Mouse (Mus musculus): ENCODE results near the gene Kif21b.

Gene Kif21b

DNA sequence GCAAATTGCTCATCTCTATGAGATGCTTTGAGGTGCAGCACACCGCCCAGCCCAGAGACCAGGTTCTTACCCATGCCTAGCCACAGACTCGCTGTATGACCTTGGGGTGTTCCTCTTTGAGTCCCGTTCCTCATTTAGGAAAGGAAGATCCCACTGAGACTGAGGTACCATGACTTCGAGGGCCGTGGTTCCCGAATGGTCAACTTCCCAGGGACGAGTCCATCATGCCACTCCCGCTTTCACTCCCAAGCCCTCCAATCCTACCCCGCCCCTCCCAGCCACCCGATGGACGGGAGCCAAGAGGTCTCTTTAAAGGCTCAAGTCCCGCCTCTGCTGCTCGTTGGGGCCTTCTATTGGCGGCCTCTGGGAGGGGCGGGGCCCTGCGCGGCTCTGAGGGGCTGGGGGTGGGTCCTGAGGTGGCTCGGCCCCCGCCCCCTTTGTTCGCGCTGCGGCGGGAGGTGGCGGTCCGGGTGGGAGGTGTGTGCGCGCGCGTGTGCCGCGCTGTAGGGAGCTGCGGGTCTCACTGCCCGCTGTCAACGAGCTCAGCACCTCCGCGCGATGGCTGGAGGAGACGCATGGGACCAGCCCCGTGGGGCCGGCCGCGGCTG lies at the start of gene Kif21b:
TSS of gene Kif21b (plus strand) at position 439 of the 608 bp plus-strand sequence.
- DNase-seq: peak; percentile 94

GRCm38 (mm10) chr1:136085988-136086685 lies 45.1 kb upstream of the Kif21b start:
- DNase-seq: no peak

GRCm38 (mm10) chr1:136089368-136090165 lies 41.6 kb upstream of the Kif21b start:
- DNase-seq: no peak

DNA sequence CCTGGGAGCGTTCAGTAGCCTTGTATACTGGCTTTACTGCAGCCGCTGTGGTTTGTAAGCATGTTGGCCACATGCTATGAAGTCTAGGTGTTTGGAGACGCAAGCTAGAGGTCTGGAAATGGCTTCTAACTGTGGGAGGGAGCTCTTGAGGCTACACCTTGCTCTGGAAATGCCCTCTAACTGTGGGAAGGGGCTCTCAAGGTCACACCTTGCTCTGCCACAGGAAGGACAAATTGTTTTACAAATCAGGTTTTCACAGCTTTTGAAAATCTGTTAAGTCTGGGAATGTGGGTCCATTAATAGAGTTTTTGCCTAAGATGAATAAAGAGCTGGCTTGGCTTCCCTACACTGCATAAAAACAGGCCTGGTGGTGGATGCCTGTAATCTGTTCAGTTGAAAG lies 37.5 kb upstream of the Kif21b start:
- DNase-seq: no peak

DNA sequence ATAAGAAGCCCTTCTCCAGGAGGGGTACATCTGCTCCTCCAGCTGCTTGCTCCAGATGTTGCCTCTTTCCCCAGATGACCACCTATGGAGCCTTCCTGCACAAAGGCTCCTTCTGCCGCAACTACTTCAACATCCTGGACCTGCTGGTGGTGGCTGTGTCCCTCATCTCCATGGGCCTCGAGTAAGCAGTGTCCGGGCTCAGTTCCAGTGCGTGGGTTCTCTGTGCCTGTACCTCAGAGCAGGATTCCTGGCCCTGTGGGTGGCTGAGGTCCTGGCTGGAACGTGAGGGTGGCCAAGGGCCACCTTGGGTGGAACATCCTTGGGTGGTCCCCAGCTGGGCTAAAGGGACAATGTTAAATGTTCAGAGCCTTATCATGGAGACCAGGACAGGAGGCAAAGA lies 36.4 kb upstream of the Kif21b start:
- DNase-seq: no peak

DNA sequence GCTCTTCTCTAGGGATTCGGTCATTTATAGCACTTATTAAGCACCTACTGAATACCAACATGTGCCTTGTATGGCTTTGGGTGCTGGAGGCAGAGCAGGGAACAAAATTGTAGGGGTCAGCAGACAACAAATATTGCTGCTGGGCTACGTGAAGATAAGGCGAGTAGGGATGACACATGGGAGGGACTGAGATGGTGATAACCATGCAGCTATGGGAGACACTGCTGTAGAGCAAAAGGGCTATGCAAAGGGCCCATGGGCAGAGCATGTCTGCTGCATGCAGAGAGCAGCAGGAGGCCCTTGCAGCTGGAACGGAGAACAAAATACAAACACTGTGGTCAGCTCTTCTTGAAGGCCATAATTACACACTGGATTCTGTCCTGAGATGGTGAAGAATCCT lies 29.1 kb upstream of the Kif21b start:
- DNase-seq: no peak

- no peak for DNase-seq
Measured at GRCm38 (mm10) chr1:136102551-136102950, 28.6 kb upstream of the Kif21b start.

DNA sequence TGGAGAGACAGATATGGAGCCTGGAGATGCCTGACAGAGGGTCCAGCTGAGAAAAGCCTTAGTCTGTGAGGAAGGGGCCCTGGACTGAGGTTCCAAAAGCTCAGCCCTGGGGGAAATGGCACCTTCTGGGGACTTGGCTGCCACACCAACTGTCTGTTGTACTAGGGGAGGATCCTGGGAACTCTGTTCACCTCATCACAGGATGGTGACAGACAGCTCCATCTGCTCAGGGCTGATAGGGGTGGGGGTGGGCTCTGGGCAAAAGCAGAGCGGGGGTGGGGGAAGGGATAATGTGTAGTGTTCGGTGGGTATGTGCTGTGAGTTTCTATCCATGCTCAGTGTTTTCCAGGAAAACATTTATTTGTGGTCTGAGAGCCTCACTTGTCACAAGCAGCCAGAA lies 28.2 kb upstream of the Kif21b start:
- DNase-seq: no peak

DNA sequence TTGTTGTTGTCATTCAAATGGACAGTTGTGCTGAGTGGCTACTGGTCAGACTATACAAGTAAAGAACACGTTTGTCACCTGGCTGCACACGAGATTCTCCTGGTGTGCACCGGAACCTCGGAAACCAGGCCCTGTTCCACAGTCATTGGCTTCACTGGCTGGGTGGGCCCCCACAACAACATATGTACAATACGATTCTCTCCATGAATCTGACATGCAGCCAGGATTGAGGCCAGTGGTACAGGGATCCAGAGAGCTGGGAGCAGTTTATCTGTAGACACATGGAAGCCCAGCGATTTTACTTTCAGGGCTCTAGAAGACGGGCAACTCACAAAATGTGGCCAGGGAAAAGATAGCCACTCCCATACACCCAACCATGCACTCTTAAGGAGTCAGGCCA lies 27.5 kb upstream of the Kif21b start:
- DNase-seq: no peak

- no peak for DNase-seq
Measured at GRCm38 (mm10) chr1:136104741-136105140, 26.4 kb upstream of the Kif21b start.

GRCm38 (mm10) chr1:136109464-136109863 lies 21.7 kb upstream of the Kif21b start:
- no peak for DNase-seq

- peak; percentile 63 for DNase-seq
Measured at GRCm38 (mm10) chr1:136116183-136116582, 15.0 kb upstream of the Kif21b start.

- DNase-seq: no peak
Measured at GRCm38 (mm10) chr1:136117069-136117468, 14.1 kb upstream of the Kif21b start.

DNA sequence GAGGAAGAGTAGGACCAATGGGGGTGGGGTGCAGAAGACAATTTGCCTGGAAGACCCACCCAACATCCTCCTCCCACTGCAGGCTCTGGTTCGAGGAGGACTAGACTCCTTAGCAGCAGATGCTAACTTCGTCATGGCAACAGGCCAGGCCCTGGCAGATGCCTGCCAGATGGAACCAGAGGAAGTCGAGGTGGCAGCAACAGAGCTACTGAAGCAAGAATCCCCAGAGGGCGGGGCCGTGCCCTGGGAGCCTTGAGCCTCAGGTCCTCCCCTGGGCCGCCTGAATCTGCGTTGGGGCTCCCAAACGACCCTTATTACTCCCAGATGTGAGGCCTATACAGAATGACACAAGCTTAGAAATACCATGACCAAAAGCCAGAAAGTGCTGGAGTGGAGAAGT lies 12.3 kb upstream of the Kif21b start:
- peak; percentile 62 for DNase-seq

DNA sequence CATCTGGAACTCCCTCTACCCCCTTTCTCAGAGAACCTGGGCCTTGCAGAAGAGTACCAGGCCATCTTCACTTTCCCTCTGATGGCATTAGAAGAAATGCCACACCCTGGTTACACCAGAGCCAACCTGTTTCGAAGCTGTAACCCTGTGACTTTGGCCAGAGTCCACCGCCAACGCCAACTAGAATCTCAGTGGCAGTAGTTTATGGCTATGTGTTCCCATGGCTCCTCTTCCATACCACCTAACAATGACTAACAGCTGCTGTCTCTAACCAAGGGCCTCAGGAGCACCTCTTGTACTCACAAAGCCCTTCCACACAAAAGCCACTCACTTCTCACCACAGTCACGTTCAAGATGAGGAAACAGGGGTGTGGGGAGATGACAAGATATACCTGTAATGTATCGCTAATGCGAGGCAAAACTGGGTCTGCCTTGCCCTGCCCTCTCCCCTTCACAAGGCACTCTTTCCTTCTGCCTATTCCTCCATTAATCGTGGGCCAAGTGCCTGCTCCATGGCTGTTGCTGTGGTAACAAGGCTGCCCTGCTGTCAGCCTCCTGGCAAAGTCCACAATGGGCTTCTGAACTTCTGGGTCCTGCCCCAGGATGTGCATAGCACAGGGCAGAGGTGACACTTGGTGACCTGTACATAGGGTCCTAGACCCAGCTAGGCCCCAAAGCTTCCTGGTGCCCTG lies 11.5 kb upstream of the Kif21b start:
- DNase-seq: no peak

DNA sequence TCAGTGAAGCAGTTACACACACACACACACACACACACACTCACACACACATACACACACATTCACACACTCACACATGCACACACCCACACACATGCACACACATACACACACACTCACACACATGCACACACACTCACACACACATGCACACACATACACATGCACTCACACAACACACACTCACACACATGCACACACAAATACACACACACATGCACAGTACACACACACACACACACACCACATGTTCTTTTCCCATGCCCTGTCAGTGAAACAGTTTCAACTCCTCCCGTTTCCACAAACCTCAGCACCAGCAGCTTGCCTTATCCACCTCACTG lies 11.0 kb upstream of the Kif21b start:
- DNase-seq: no peak

- no peak for DNase-seq
Measured at GRCm38 (mm10) chr1:136120785-136121184, 10.4 kb upstream of the Kif21b start.

DNA sequence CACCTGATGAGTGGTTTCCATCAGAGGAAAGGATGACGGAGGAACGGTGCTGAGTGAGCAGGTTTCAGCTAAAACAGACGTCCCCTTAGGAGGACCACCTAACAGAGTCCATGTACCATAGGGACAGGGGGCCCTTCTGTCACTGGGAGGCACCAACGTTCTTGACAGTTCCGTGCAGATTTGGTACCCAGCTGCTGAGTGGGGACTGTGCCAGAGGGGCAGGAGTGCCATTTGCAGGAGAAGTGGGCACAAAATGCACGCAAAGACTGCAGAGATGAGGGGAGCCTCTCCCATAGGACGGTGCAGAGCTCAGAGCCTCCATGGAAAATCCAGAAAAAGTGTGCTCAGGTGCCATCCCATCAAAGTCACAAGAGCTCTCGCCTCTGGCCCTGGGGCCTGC lies 9.2 kb upstream of the Kif21b start:
- DNase-seq: no peak

- DNase-seq: no peak
Measured at GRCm38 (mm10) chr1:136126159-136126765, 4.9 kb upstream of the Kif21b start.

DNA sequence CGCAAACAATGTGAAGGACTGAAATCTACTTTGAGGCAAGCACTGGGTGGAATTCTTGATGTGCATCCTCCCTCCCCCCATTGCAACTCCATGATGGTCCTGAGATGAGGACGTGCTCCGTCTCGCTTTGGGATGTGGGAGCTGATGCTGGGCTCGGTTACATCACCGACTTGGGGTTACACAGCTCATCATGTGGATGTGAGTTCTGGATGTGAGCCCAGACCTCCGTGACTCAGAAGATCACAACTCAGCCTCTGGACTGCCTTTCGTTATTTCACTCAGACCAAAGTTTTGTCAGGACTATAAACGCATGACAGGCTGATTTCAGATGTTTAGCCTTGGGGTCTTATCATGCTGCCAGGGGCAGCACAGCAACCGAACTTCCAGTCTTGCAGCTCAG lies 4.3 kb upstream of the Kif21b start:
- no peak for DNase-seq

- no peak for DNase-seq
Measured at GRCm38 (mm10) chr1:136127856-136128255, 3.3 kb upstream of the Kif21b start.

DNA sequence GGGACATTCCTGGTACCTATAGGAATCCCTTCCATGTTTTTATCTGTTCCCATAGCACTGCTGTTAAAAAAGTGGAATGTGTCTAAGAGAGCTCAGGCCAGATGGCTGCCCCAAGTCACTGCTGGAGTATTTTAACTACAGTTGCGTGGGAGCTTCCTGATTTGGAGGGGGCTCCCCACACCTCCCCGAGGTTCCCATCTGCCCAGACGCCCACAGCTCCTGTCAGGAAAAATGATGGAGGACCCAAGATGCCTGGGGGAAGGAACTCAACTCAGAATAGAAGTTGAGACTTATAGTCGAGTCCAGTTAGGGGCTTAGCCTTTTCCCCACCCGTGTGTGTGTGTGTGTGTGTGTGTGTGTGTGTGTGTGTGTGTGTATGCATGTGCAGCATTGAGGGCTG lies 2.8 kb upstream of the Kif21b start:
- no peak for DNase-seq

GRCm38 (mm10) chr1:136128944-136129589 lies 2.1 kb upstream of the Kif21b start:
- DNase-seq: no peak
